Comparison of ENCODE assay signal across 8 mouse cellular contexts in the genomic region with DNA sequence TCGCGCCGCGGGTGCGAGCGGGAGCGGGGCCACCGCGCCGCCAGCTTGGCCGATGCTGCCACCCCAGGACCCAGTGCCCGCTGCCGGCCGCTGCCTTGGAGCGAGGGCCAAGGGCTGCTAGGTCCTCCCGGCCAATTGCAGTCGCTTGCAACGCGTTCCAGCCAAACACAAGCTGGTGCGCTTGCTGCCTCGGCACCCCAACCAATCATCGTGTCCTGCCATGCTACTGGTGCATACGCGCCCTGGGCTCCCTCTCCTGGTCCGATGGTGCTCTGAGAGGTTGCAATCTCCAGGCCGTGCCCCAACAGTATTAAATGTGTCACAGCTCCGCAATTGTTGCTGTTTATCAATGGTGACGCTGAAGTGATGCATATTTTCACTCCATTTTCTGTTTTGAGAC. TPM values are rescaled to one million over a fixed set of nuclear protein-coding genes. Genes with fewer than 3 reads are reported as not detected.
DNase-seq lines count a peak whose midpoint lies in the region; ATAC-seq and TF ChIP-seq lines count a peak whose summit lies in the region.

No protein-coding gene starts in this region.

- H3K27ac ChIP-seq in forebrain, embryonic 16.5 days (ENCODE audit: low read length): no peak overlapping the region
- H3K27ac ChIP-seq in layer of hippocampus, adult 2 months: peak overlapping the region; percentile 71

- DNase-seq in G1E (ENCODE audit: low spot score): peak; percentile 89
- DNase-seq in cerebellum, adult 18-20 months: peak; percentile 95 to 98
- DNase-seq in heart, postnatal 36 days: peak; percentile 83 to 84
- peak; percentile 90 to 91 for DNase-seq in layer of hippocampus, adult 2 months (ENCODE audit: low spot score in 2 of 2)
- peak; percentile 80 for DNase-seq in lung, adult 2 months
- DNase-seq in testis, postnatal 14 days (ENCODE audit: low spot score): peak; percentile 86

- peak; percentile 100 for ATAC-seq in G1E (ENCODE audit: extremely low read depth, insufficient number of reproducible peaks, low FRiP score, poor library complexity, severe bottlenecking)
- ATAC-seq in forebrain, embryonic 16.5 days: peak; percentile 98
- peak; percentile 87 for ATAC-seq in neutrophil, adult 5-6 weeks (ENCODE audit: extremely low read depth, insufficient number of reproducible peaks, low FRiP score, poor library complexity, severe bottlenecking)

- no peak for TF ChIP-seq CTCF in G1E (IDR thresholded peaks at IDR 0.05; ENCODE audit: low read depth, low read length)
- TF ChIP-seq CTCF in layer of hippocampus, adult 2 months (conservative IDR thresholded peaks at IDR 0.05): peak; percentile 84
- TF ChIP-seq CTCF in lung, adult 2 months (IDR thresholded peaks at IDR 0.05; ENCODE audit: insufficient read depth, low read length): peak; percentile 69

- H3K27me3 ChIP-seq in G1E (ENCODE audit: insufficient read depth, low read length): peaks cover 62% of the 10 kb centered on the region
- peaks cover 20% of the 10 kb centered on the region for H3K27me3 ChIP-seq in forebrain, embryonic 16.5 days (replicated peaks; ENCODE audit: control insufficient read depth, insufficient read depth, low read length)

- H3K4me3 ChIP-seq in G1E (ENCODE audit: low read depth, low read length): peak overlapping the region; percentile 75
- peak overlapping the region; percentile 80 for H3K4me3 ChIP-seq in forebrain, embryonic 16.5 days (replicated peaks; ENCODE audit: low read length)
- peak overlapping the region; percentile 59 for H3K4me3 ChIP-seq in layer of hippocampus, adult 2 months
- peak overlapping the region; percentile 40 for H3K4me3 ChIP-seq in lung, adult 2 months (replicated peaks; ENCODE audit: extremely low read depth, low read depth, low read length)

- intact Hi-C loops in heart, postnatal 36 days (cut with DNase I): loop anchor here (1.0 kb wide), 1 partner anchor 23 kb away; the partner anchor contains the start of gene Tnfrsf12a

- H3K9ac ChIP-seq in forebrain, embryonic 16.5 days (replicated peaks; ENCODE audit: low read depth, low read length): peak overlapping the region; percentile 64

- H3K4me1 ChIP-seq in G1E (ENCODE audit: insufficient read depth, low read depth, low read length): peaks cover 16% of the 10 kb centered on the region
- peaks cover 12% of the 10 kb centered on the region for H3K4me1 ChIP-seq in forebrain, embryonic 16.5 days (replicated peaks; ENCODE audit: control insufficient read depth, insufficient read depth, low read length)
- H3K4me1 ChIP-seq in lung, adult 2 months (ENCODE audit: control insufficient read depth, insufficient read depth, low read length): peaks cover 5% of the 10 kb centered on the region

- no peaks in the 10 kb centered on the region for H3K36me3 ChIP-seq in G1E (replicated peaks)
- no peaks in the 10 kb centered on the region for H3K36me3 ChIP-seq in forebrain, embryonic 16.5 days (ENCODE audit: control insufficient read depth, insufficient read depth)

- WGBS in forebrain, embryonic 16.5 days: under 1% methylated on average over 27 of the region's 28 CpGs
- WGBS in lung, adult 2 months: under 1% methylated on average over 24 of the region's 28 CpGs

- no peak for TF ChIP-seq POLR2A in lung, adult 2 months (IDR thresholded peaks at IDR 0.05; ENCODE audit: borderline replicate concordance, extremely low read depth, low read depth, low read length)

- peak overlapping the region; percentile 99 for H3K4me2 ChIP-seq in forebrain, embryonic 16.5 days (ENCODE audit: low read length)

- H3K9me3 ChIP-seq in G1E (replicated peaks): no peaks in the 10 kb centered on the region
- no peaks in the 10 kb centered on the region for H3K9me3 ChIP-seq in forebrain, embryonic 16.5 days (ENCODE audit: control insufficient read depth, low read length)

RNA-seq across cellular contexts. Expression of gene Cldn9, which starts 16.3 kb away (rescaled TPM):
- not detected in 2 replicates for total RNA-seq in G1E (2014; fragmentation: Nextera tagmentation)
- total RNA-seq in G1E (2017): not detected in 2 replicates
- not detected in 2 replicates for polyA plus RNA-seq in G1E (2012)
- polyA plus RNA-seq in forebrain, embryonic 16.5 days (2015; fragmentation: Nextera tagmentation; extraction: Ambion mirVana): 1.4 TPM in 2 replicates
- not detected for total RNA-seq in heart, postnatal 36 days (2021)
- under 1 TPM in 1 of 2 experiments, not detected in 1; 0.25 TPM for total RNA-seq in layer of hippocampus, adult 2 months (2021)
- 0.07 and 0.08 TPM in 2 replicates for polyA plus RNA-seq in lung, adult 2 months (2012; rRNA removed)
- total RNA-seq in neutrophil, adult 5-6 weeks (2017): not detected in 2 replicates

RNA-seq across cellular contexts. Expression of gene Cldn6, which starts 21.0 kb away (rescaled TPM):
- total RNA-seq in G1E (2014; fragmentation: Nextera tagmentation) (not detected in 2 replicates), G1E (2017) (not detected in 2 replicates)
- polyA plus RNA-seq in G1E (2012): not detected in 2 replicates
- 0.24 and 0.45 TPM in 2 replicates for polyA plus RNA-seq in forebrain, embryonic 16.5 days (2015; fragmentation: Nextera tagmentation; extraction: Ambion mirVana)
- total RNA-seq in heart, postnatal 36 days (2021): not detected
- total RNA-seq in layer of hippocampus, adult 2 months (2021): not detected
- polyA plus RNA-seq in lung, adult 2 months (2012; rRNA removed): 0.57 and 0.86 TPM in 2 replicates
- total RNA-seq in neutrophil, adult 5-6 weeks (2017): not detected in 2 replicates

RNA-seq across cellular contexts. Expression of gene 1520401A03Rik, which starts 22.5 kb away (rescaled TPM):
- total RNA-seq in G1E (2014; fragmentation: Nextera tagmentation) (not detected in 2 replicates), G1E (2017) (0.05 TPM in 1 of 2 replicates, not detected in the other)
- 0.02 TPM in 1 of 2 replicates, not detected in the other for polyA plus RNA-seq in G1E (2012)
- polyA plus RNA-seq in forebrain, embryonic 16.5 days (2015; fragmentation: Nextera tagmentation; extraction: Ambion mirVana): not detected in 2 replicates
- total RNA-seq in heart, postnatal 36 days (2021): not detected
- under 1 TPM; 0.25 to 0.64 TPM for total RNA-seq in layer of hippocampus, adult 2 months (2021)
- polyA plus RNA-seq in lung, adult 2 months (2012; rRNA removed): not detected in 2 replicates
- total RNA-seq in neutrophil, adult 5-6 weeks (2017): not detected in 2 replicates

RNA-seq across cellular contexts. Expression of gene Tnfrsf12a, which starts 22.8 kb away (rescaled TPM):
- total RNA-seq in G1E (2014; fragmentation: Nextera tagmentation): 1.3 and 3.4 TPM in 2 replicates
- total RNA-seq in G1E (2017): 5.0 and 5.7 TPM in 2 replicates
- 4.8 and 5.5 TPM in 2 replicates for polyA plus RNA-seq in G1E (2012)
- polyA plus RNA-seq in forebrain, embryonic 16.5 days (2015; fragmentation: Nextera tagmentation; extraction: Ambion mirVana): 2.9 and 4.8 TPM in 2 replicates
- 100 to 1,000 TPM in 1 of 2 experiments, 10 to 100 TPM in 1; 59.4 to 101 TPM for total RNA-seq in heart, postnatal 36 days (2021)
- total RNA-seq in layer of hippocampus, adult 2 months (2021): 1 to 10 TPM; 5.5 to 6.3 TPM
- 32.4 and 39.7 TPM in 2 replicates for polyA plus RNA-seq in lung, adult 2 months (2012; rRNA removed)
- total RNA-seq in neutrophil, adult 5-6 weeks (2017): 10.5 and 13.4 TPM in 2 replicates

RNA-seq across cellular contexts. Expression of gene Pkmyt1, which starts 26.1 kb away (rescaled TPM):
- total RNA-seq in G1E (2014; fragmentation: Nextera tagmentation): 33.5 and 41.1 TPM in 2 replicates
- 10.8 and 12.9 TPM in 2 replicates for total RNA-seq in G1E (2017)
- polyA plus RNA-seq in G1E (2012): 125 and 147 TPM in 2 replicates
- 22.3 and 25.0 TPM in 2 replicates for polyA plus RNA-seq in forebrain, embryonic 16.5 days (2015; fragmentation: Nextera tagmentation; extraction: Ambion mirVana)
- total RNA-seq in heart, postnatal 36 days (2021): 1 to 10 TPM; 1.2 to 1.6 TPM
- total RNA-seq in layer of hippocampus, adult 2 months (2021): 1 to 10 TPM; 3.4 to 3.5 TPM
- 21.8 and 25.3 TPM in 2 replicates for polyA plus RNA-seq in lung, adult 2 months (2012; rRNA removed)
- total RNA-seq in neutrophil, adult 5-6 weeks (2017): 6.5 and 8.0 TPM in 2 replicates
